Mouse (Mus musculus) forebrain, embryonic 11.5 days (tissue): ENCODE data around the gene Timm13. TPM values are rescaled to one million over a fixed set of nuclear protein-coding genes. Genes with fewer than 3 reads are reported as not detected.

Source experiments
- ATAC-seq: fragments of 200-750 bp; cut with Nextera tagmentation; replicated peaks from 2 replicates; pipeline ENCODE4 v1.8.0; 2017; ENCODE audit warnings: moderate TSS enrichment; ENCODE audit not compliant: low FRiP score
- DNase-seq: peaks from one replicate; pipeline ENCODE4 v3.0.0-alpha.2; 2017; ENCODE audit warnings: low spot score
- H3K27ac ChIP-seq: fragments of 300-500 bp; sonication (generic); 2 replicates; pipeline ENCODE4 v1.5.1; 2014; ENCODE audit warnings: low read depth, low read length
- H3K27me3 ChIP-seq: fragments of 300-500 bp; sonication (generic); 2 replicates; pipeline ENCODE4 v1.6.1; 2014; ENCODE audit warnings: mild to moderate bottlenecking, low read length, mixed read lengths; ENCODE audit not compliant: control insufficient read depth, insufficient read depth
- H3K36me3 ChIP-seq: fragments of 300-500 bp; sonication (generic); 2 replicates; pipeline ENCODE4 v1.6.1; 2014; ENCODE audit warnings: mild to moderate bottlenecking, low read length, moderate library complexity, mixed read lengths; ENCODE audit not compliant: control insufficient read depth, insufficient read depth
- H3K4me1 ChIP-seq: fragments of 300-500 bp; sonication (generic); replicated peaks from 2 replicates; pipeline ENCODE4 v1.6.1; 2014; ENCODE audit warnings: low read length, mixed read lengths; ENCODE audit not compliant: control insufficient read depth, insufficient read depth
- H3K4me2 ChIP-seq: fragments of 300-500 bp; sonication (generic); 2 replicates; pipeline ENCODE4 v1.6.1; 2014; ENCODE audit warnings: low read depth, mild to moderate bottlenecking, low read length, moderate library complexity, mixed read lengths; ENCODE audit not compliant: severe bottlenecking
- H3K4me3 ChIP-seq: fragments of 300-500 bp; sonication (generic); 2 replicates; pipeline ENCODE4 v1.5.1; 2014; ENCODE audit warnings: low read depth, low read length
- H3K9ac ChIP-seq: fragments of 300-500 bp; sonication (generic); 2 replicates; pipeline ENCODE4 v1.6.1; 2014; ENCODE audit warnings: low read length
- H3K9me3 ChIP-seq: fragments of 300-500 bp; sonication (generic); 2 replicates; pipeline ENCODE4 v1.6.1; 2016; ENCODE audit warnings: low read length, mixed read lengths; ENCODE audit not compliant: control insufficient read depth
- WGBS: fragments of 180-500 bp; shearing (Covaris S2); extraction: QIAGEN DNeasy Blood & Tissue Kit; methylation state at CpG from one replicate; pipeline ENCODE4 v1.1.7; 2014; 5-methylcytosine and 5-hydroxymethylcytosine counted together
- polyA plus RNA-seq: library from polyadenylated mRNA; unstranded; fragments of >200 nt; fragmentation: Nextera tagmentation; extraction: Ambion mirVana; gene quantifications from 2 replicates; pipeline ENCODE4 v1.2.1, GENCODE M21; 2014

Gene Timm13
- polyA plus RNA-seq, 1 experiment from 2014 or later, result 317 TPM

DNA sequence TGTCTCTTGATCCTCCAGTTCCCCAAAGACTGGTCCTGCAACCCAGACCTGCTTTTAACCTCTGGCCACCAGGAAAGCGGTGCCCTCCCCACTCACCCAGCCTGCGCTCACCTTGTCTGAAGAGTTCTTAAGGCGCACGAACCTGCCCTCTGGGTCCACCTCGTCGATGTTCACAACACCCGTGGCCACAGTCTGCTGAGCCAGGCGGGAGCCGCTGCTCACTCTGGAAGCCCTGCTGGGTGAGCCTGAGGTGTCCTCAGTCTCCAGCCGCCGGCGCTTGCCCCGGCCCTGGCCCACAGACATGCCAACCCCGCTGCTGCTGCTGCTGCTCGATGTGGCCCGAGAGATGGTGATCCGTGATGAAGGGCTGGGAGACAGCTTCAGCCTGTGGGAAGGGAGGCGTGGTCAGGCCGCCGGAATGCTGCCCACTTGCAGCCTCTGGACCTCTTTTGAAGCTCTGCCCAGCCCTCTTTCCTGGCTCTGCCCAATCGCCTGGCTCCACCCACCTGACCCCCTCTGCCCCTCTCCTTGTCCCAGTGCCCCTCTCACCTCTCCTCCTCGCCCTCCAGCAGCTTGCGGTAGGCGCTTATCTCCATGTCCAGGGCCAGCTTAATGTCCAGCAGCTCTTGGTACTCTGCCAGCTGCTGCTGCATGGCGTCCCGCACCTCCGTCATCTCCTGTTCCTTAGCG is 3.4 kb upstream of the Timm13 start:
- WGBS, result 89% methylated on average over 28 of the region's 28 CpGs
- DNase-seq (peak; percentile 48), ATAC-seq (no peak)
- H3K4me2 ChIP-seq, result no peak overlapping the region
- peaks cover 8% of the 10 kb centered on the region for H3K4me1 ChIP-seq
- no peaks in the 10 kb centered on the region for H3K9me3 ChIP-seq
- peaks cover 12% of the 10 kb centered on the region for H3K36me3 ChIP-seq
- no peak overlapping the region for H3K9ac ChIP-seq
- H3K27me3 ChIP-seq, result no peaks in the 10 kb centered on the region
- no peak overlapping the region for H3K27ac ChIP-seq
- no peak overlapping the region for H3K4me3 ChIP-seq

DNA sequence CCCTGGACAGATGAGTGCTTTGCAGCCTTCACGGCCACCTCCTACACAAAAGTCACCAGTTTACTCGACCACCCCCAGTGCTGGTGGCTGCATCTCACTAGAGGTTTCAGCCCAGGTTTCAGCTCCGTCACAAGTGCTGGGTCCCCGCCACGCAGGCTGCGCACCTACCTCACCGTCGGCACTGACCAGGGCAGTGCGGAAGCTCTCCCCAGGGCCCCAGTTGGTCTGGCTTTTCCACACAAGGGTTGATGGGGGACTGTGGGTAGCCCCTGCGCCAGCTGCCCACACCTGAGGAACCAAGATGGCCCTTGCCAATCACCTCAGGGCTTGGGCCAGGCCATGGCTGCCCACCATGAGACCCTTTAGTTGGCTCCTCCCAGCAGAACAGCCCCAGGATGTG is 2.5 kb upstream of the Timm13 start:
- H3K36me3 ChIP-seq, result peaks cover 12% of the 10 kb centered on the region

DNA sequence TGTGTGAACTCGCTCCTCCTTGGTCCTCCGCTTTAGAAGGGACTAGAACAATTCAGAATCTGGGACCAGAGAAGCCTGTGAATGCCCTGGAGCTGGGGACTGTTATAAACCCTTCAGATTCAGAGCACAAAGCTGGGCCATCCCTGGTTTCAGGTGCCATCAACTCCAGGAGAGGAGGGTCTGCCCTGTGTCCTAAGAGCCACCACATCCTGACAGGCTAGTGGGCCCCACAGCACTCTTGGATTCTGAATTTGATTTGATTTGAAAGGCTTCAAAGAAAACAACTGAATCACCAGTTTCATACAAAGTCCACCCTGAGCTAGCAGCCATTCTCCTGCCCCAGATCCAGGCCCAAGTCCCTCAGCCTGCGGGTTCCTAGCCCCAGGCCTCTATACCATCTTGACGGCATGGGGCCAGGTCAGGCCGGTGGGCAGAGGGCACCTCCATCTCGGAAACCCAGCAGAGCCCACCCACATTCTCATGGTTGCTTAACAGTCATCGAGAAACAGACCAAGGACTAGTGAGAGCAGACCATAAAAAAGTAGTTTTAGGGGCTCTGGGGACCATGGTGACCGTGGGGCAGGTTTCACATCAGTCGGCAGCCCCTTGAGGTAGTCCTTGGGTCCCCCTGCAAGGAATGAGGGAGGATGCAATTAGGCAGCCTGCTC is 1.6 kb upstream of the Timm13 start:
- Histone ChIP-seq H3K27me3 (no peaks in the 10 kb centered on the region), H3K4me2 (no peak overlapping the region), H3K4me3 (no peak overlapping the region), H3K9me3 (no peaks in the 10 kb centered on the region), H3K36me3 (peaks cover 5% of the 10 kb centered on the region; the same call in 1 of the 2 replicates), H3K4me1 (peaks cover 8% of the 10 kb centered on the region), H3K9ac (no peak overlapping the region), H3K27ac (no peak overlapping the region)
- DNase-seq (no peak), ATAC-seq (no peak)
- 94% methylated on average over 9 of the region's 9 CpGs for WGBS

More for the DNA sequence above, 2.5 kb upstream of the Timm13 start:
- no peak for ATAC-seq
- Histone ChIP-seq H3K9ac (no peak overlapping the region), H3K4me2 (no peak overlapping the region), H3K9me3 (no peaks in the 10 kb centered on the region), H3K27me3 (no peaks in the 10 kb centered on the region), H3K4me1 (peaks cover 8% of the 10 kb centered on the region), H3K27ac (no peak overlapping the region), H3K4me3 (no peak overlapping the region)
- no peak for DNase-seq
- WGBS, result 93% methylated on average over 10 of the region's 10 CpGs

DNA sequence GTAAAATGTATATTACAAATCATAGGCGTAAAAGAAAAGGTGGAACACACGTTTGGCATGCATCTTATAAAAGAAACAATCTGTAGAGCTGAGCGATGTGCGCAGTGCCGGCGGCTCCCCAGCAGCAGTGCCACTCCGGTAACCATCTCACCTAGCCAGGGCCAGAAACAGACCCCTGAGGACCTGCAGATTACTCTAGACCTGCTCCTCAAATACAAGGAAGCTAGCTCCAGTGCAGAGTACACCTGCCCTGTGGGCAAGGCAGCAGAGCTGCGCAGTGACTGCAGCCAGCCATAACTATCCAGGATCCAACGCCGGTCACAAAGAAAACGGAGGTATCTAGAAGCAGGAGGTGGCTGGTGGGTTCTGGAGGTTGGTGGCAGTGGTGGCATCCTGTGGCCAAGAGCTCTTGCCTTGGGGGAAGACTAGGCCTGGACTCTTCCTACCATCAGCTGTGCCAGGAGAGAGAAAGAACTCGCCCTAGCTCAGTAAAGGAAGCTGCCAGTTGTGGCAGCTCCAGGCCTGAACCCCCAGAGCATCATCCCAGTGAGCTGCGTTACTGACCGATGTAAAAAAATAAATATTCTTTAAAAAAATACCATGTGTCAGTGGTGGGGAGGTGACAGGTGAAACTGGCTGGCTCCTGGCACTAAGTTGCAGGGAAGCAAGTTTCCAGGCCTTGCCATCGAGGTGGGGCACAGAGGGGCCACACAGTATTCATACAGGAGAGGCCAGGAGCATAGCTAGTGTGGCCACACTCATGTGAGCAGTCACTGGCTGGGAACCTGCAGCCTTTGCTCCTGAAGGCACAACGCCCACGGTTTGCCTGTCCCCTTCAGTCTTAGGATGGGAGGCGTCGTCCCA is 872 bp upstream of the Timm13 start:
- Histone ChIP-seq H3K9ac (peak overlapping the region; percentile 13; the same call in 1 of the 2 replicates), H3K4me2 (peak overlapping the region; percentile 40; the same call in 1 of the 2 replicates), H3K9me3 (no peaks in the 10 kb centered on the region), H3K4me1 (peaks cover 8% of the 10 kb centered on the region), H3K4me3 (0 out of 2 replicates have a peak overlapping the region, but pooled peaks have one; percentile 5), H3K36me3 (peaks cover 5% of the 10 kb centered on the region; the same call in 1 of the 2 replicates), H3K27ac (no peak overlapping the region), H3K27me3 (no peaks in the 10 kb centered on the region)
- DNase-seq (peak; percentile 56), ATAC-seq (no peak)
- 88% methylated on average over 19 of the region's 19 CpGs for WGBS

DNA sequence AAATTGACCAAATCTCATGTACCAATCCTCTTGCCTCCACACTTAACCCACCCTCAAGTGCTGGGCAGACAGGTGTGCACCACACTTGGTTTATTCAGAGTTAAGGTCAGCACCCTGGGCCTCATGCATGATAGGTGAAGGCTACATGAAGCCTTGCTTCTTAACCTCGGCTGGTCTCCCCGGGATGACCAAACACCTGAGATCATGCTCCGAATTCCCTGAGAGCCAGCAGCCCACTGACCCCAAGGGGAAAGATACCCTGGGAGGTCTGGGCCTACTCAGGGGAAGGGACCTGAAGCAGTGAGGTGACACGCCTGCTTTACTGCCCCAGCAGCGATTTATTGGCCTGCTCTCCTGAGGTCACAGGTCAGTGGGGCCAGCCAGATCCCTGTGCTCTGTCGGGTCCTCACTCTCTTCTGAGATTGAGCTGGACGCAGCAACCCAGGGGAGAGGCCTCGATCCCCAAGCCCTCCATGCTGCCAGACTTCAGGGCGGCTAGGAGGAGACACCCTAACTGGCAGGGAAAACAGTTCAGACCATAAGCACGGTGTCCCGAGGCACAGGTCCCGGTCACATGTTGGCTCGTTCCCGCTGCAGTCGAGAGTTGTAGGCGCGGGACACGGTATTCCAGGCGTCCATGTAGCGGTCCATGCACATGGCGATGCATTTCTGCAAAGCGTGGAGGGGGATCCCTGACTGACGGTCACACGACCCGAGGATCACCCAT is 1.0 kb downstream of the Timm13 start:
- peaks cover 2% of the 10 kb centered on the region; the same call in 1 of the 2 replicates for H3K36me3 ChIP-seq

DNA sequence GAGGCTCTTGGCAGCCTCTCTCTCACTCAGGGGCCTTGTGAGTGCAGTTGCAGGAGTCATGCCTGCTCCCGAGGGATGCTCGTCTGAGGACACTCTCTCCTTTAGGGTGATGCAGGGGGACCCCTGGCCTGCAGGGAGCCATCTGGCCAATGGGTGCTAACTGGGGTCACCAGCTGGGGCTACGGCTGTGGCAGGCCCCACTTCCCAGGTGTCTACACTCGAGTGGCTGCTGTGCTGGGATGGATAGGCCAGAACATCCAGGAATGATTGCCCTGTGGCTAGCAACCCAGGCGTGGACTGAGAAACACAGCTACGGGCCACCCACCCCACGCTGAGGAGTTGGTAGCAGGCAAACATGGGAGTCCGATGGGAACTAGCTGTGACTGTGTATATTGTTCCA is 1.7 kb downstream of the Timm13 start:
- no peaks in the 10 kb centered on the region for H3K9me3 ChIP-seq
- H3K36me3 ChIP-seq, result no peaks in the 10 kb centered on the region; the same call in 1 of the 2 replicates
- H3K4me2 ChIP-seq, result no peak overlapping the region
- peaks cover 8% of the 10 kb centered on the region for H3K4me1 ChIP-seq
- DNase-seq, result no peak
- H3K4me3 ChIP-seq, result peak overlapping the region; percentile 84; the same call in 1 of the 2 replicates
- no peak overlapping the region for H3K9ac ChIP-seq
- no peaks in the 10 kb centered on the region for H3K27me3 ChIP-seq
- H3K27ac ChIP-seq, result no peak overlapping the region
- no peak for ATAC-seq
- WGBS, result 89% methylated on average over 8 of the region's 8 CpGs

More for the DNA sequence above, 1.0 kb downstream of the Timm13 start:
- H3K4me1 ChIP-seq, result peaks cover 8% of the 10 kb centered on the region
- no peak overlapping the region; the same call in 1 of the 2 replicates for H3K27ac ChIP-seq
- DNase-seq (no peak), ATAC-seq (peak; percentile 1; the same call in 1 of the 2 replicates)
- peak overlapping the region; percentile 95 for H3K4me2 ChIP-seq
- H3K4me3 ChIP-seq, result peak overlapping the region; percentile 84
- WGBS, result 16% methylated on average over 25 of the region's 25 CpGs
- no peaks in the 10 kb centered on the region for H3K9me3 ChIP-seq
- no peaks in the 10 kb centered on the region for H3K27me3 ChIP-seq
- peak overlapping the region; percentile 78 for H3K9ac ChIP-seq

DNA sequence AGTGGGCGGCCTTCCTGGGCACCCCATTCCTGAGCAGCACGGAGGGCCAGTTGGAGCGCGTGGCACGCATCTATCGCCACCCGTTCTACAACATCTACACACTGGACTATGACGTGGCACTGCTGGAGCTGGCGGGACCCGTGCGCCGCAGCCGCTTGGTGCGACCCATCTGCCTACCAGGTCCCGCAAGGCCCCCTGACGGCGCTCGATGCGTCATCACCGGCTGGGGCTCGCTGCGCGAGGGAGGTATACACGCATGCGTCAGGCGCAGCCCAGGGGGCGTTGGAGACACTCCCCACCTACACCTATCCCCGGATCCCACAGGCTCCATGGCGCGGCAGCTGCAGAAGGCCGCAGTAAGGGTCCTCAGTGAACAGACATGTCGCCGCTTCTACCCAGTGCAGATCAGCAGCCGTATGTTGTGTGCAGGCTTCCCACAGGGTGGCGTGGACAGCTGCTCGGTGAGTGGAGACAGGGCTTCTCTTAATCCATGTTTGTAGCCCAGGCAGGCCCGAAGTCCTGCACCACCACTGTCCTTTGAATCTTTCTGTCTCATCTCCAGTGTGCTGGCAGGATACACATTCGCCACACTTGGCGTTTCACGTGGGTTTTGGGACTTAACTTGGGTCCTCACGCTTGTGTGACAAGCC is 2.8 kb downstream of the Timm13 start:
- ATAC-seq, result no peak
- Histone ChIP-seq H3K9ac (no peak overlapping the region), H3K27me3 (no peaks in the 10 kb centered on the region), H3K27ac (no peak overlapping the region), H3K9me3 (no peaks in the 10 kb centered on the region), H3K4me3 (no peak overlapping the region), H3K36me3 (no peaks in the 10 kb centered on the region; the same call in 1 of the 2 replicates), H3K4me1 (peaks cover 8% of the 10 kb centered on the region), H3K4me2 (no peak overlapping the region)
- 34% methylated on average over 41 of the region's 41 CpGs for WGBS
- peak; percentile 62 for DNase-seq
